Mouse (Mus musculus) small intestine, adult 2 months (tissue): ENCODE measurements around the gene Zfp661.

Experiments used
- CTCF ChIP-seq: fragments of 200-500 bp; IDR thresholded peaks from 2 replicates; pipeline ENCODE4 v1.5.1; 2012; ENCODE audit warnings: low read depth, mild to moderate bottlenecking, control low read depth, inconsistent platforms, low read length, moderate library complexity, mixed read lengths; ENCODE audit not compliant: insufficient replicate concordance, insufficient read length; ENCODE audit errors: extremely low read depth
- POLR2A ChIP-seq: fragments of 200-500 bp; IDR thresholded peaks from 2 replicates; pipeline ENCODE4 v1.6.1; 2012; ENCODE audit warnings: low read depth, mild to moderate bottlenecking, control low read depth, inconsistent platforms, low read length, moderate library complexity

GRCm38 (mm10) chr2:127550446-127550845 is 36.4 kb downstream of the Zfp661 start:
- TF ChIP-seq CTCF = no peak
- TF ChIP-seq POLR2A = no peak
